Mouse (Mus musculus) splenic B cell, adult 2 months (primary cell): ENCODE results near the gene Tnni3.
"Not testable (repeated sequence)": the region's sequence is repeated elsewhere in the genome, so short reads cannot be mapped to it uniquely, and the experiment has no call there.

Experiments used
- DNase-seq: peaks from one replicate; pipeline ENCODE4 v3.0.0-alpha.2; 2011; ENCODE audit warnings: low read depth, low spot score
- H3K27me3 ChIP-seq: 2 replicates; pipeline ENCODE4 v1.6.1; 2012; ENCODE audit warnings: mild to moderate bottlenecking, low read length, moderate library complexity, mixed read lengths; ENCODE audit not compliant: control insufficient read depth, poor library complexity, insufficient read depth, severe bottlenecking
- H3K36me3 ChIP-seq: 2 replicates; pipeline ENCODE4 v1.6.1; 2012; ENCODE audit warnings: mild to moderate bottlenecking, low read length, moderate library complexity, mixed read lengths; ENCODE audit not compliant: control insufficient read depth, poor library complexity, insufficient read depth, severe bottlenecking

Tnni3 gene

GRCm38 (mm10) chr7:4530166-4530565 is 6.1 kb upstream of the Tnni3 start:
- not testable (repeated sequence) for H3K36me3 ChIP-seq, H3K27me3 ChIP-seq, DNase-seq

GRCm38 (mm10) chr7:4527302-4527689 is 3.3 kb upstream of the Tnni3 start:
- H3K27me3 ChIP-seq, result no peaks in the 10 kb centered on the region
- no peaks in the 10 kb centered on the region for H3K36me3 ChIP-seq
- DNase-seq, result no peak

GRCm38 (mm10) chr7:4526341-4527301 is 2.6 kb upstream of the Tnni3 start:
- peak; percentile 90 for DNase-seq
- no peaks in the 10 kb centered on the region for H3K27me3 ChIP-seq
- no peaks in the 10 kb centered on the region for H3K36me3 ChIP-seq

- no peaks in the 10 kb centered on the region for H3K36me3 ChIP-seq
- no peak for DNase-seq
- H3K27me3 ChIP-seq, result no peaks in the 10 kb centered on the region
Measured at GRCm38 (mm10) chr7:4523205-4524130, 561 bp downstream of the Tnni3 start.

- H3K36me3 ChIP-seq, result no peaks in the 10 kb centered on the region
- no peak for DNase-seq
Measured at GRCm38 (mm10) chr7:4522292-4522691, 1.7 kb downstream of the Tnni3 start.

GRCm38 (mm10) chr7:4521231-4522003 is 2.6 kb downstream of the Tnni3 start:
- H3K36me3 ChIP-seq, result no peaks in the 10 kb centered on the region
- DNase-seq, result no peak
- no peaks in the 10 kb centered on the region for H3K27me3 ChIP-seq

More at GRCm38 (mm10) chr7:4522292-4522691, 1.7 kb downstream of the Tnni3 start:
- no peaks in the 10 kb centered on the region for H3K27me3 ChIP-seq

GRCm38 (mm10) chr7:4518487-4518886 is 5.5 kb downstream of the Tnni3 start:
- Histone ChIP-seq H3K36me3 (no peaks in the 10 kb centered on the region), H3K27me3 (no peaks in the 10 kb centered on the region)
- DNase-seq, result peak; percentile 42

- Histone ChIP-seq H3K36me3 (no peaks in the 10 kb centered on the region), H3K27me3 (no peaks in the 10 kb centered on the region)
- no peak for DNase-seq
Measured at GRCm38 (mm10) chr7:4516332-4517050, 7.5 kb downstream of the Tnni3 start, which contains the start of gene Tnnt1. TSS of gene Tnnt1 (minus strand) at chr7:4516382.

- Histone ChIP-seq H3K36me3 (no peaks in the 10 kb centered on the region), H3K27me3 (no peaks in the 10 kb centered on the region)
- DNase-seq, result no peak
Measured at GRCm38 (mm10) chr7:4515853-4516252, 8.2 kb downstream of the Tnni3 start.

GRCm38 (mm10) chr7:4513829-4514712 is 10.0 kb downstream of the Tnni3 start:
- H3K27me3 ChIP-seq, result no peaks in the 10 kb centered on the region
- DNase-seq, result no peak
- H3K36me3 ChIP-seq, result no peaks in the 10 kb centered on the region

- Histone ChIP-seq H3K36me3 (no peaks in the 10 kb centered on the region), H3K27me3 (no peaks in the 10 kb centered on the region)
- DNase-seq, result peak; percentile 74
Measured at GRCm38 (mm10) chr7:4513236-4513635, 10.8 kb downstream of the Tnni3 start.

- Histone ChIP-seq H3K27me3 (no peaks in the 10 kb centered on the region), H3K36me3 (no peaks in the 10 kb centered on the region)
- no peak for DNase-seq
Measured at GRCm38 (mm10) chr7:4511489-4512224, 12.4 kb downstream of the Tnni3 start.
